In genomic region chr1:153191237-153191942, GRCm38 (mm10) we compare ENCODE assay signal across 10 mouse cellular contexts. TPM values are rescaled to one million over a fixed set of nuclear protein-coding genes. Genes with fewer than 3 reads are reported as not detected.
DNase-seq lines count a peak whose midpoint lies in the region; ATAC-seq and TF ChIP-seq lines count a peak whose summit lies in the region.
"Had no signal": no experiment of that assay in that cellular context is flagged by ENCODE, and none has a peak within 500 bp of the region (broad histone marks: within the 10 kb centered on the region; RNA-seq: fewer than 3 reads in every experiment).

No protein-coding gene starts in this region.

- TF ChIP-seq POLR2A in kidney, adult 2 months (IDR thresholded peaks at IDR 0.05; ENCODE audit: low read depth, low read length): no peak

- H3K9me3 ChIP-seq in heart, embryonic 10.5 days: no peaks in the 10 kb centered on the region
- H3K9me3 ChIP-seq in forebrain, embryonic 13.5 days (replicated peaks): no peaks in the 10 kb centered on the region
- H3K9me3 ChIP-seq in neural tube, embryonic 12.5 days: no peaks in the 10 kb centered on the region

- H3K9ac ChIP-seq in forebrain, embryonic 13.5 days: no peak overlapping the region
- H3K9ac ChIP-seq in neural tube, embryonic 12.5 days: no peak overlapping the region

- TF ChIP-seq CTCF in kidney, adult 2 months (conservative IDR thresholded peaks at IDR 0.05; ENCODE audit: insufficient read depth, insufficient read length, low read depth, low read length): no peak

- WGBS in heart, embryonic 10.5 days: 60% methylated on average over 15 of the region's 15 CpGs
- 41% methylated on average over 15 of the region's 15 CpGs for WGBS in forebrain, embryonic 13.5 days
- WGBS in kidney, adult 2 months: 27% methylated on average over 15 of the region's 15 CpGs
- WGBS in neural tube, embryonic 12.5 days: 39% methylated on average over 15 of the region's 15 CpGs

- H3K27ac ChIP-seq in heart, embryonic 10.5 days: peak overlapping the region; percentile 82
- no peak overlapping the region for H3K27ac ChIP-seq in forebrain, embryonic 13.5 days
- peak overlapping the region; percentile 59; the same call in 1 of the 2 replicates for H3K27ac ChIP-seq in kidney, adult 2 months (ENCODE audit: insufficient read depth, low read depth, low read length)
- H3K27ac ChIP-seq in neural tube, embryonic 12.5 days: no peak overlapping the region

- no peak overlapping the region for H3K4me3 ChIP-seq in heart, embryonic 10.5 days
- H3K4me3 ChIP-seq in forebrain, embryonic 13.5 days: no peak overlapping the region
- H3K4me3 ChIP-seq in kidney, adult 2 months (ENCODE audit: insufficient read depth, low read depth, low read length): no peak overlapping the region
- H3K4me3 ChIP-seq in neural tube, embryonic 12.5 days: no peak overlapping the region

- peaks cover 4% of the 10 kb centered on the region for H3K27me3 ChIP-seq in heart, embryonic 10.5 days (ENCODE audit: insufficient read depth, poor library complexity, severe bottlenecking)
- peaks cover 22% of the 10 kb centered on the region for H3K27me3 ChIP-seq in forebrain, embryonic 13.5 days
- no peaks in the 10 kb centered on the region for H3K27me3 ChIP-seq in kidney, adult 2 months (replicated peaks; ENCODE audit: control insufficient read depth, insufficient read depth, low read length)
- H3K27me3 ChIP-seq in neural tube, embryonic 12.5 days (replicated peaks): peaks cover 10% of the 10 kb centered on the region

- no peaks in the 10 kb centered on the region for H3K36me3 ChIP-seq in heart, embryonic 10.5 days
- H3K36me3 ChIP-seq in forebrain, embryonic 13.5 days (ENCODE audit: poor library complexity, severe bottlenecking): no peaks in the 10 kb centered on the region
- H3K36me3 ChIP-seq in kidney, adult 2 months (ENCODE audit: control insufficient read depth, insufficient read depth, low read length): no peaks in the 10 kb centered on the region
- H3K36me3 ChIP-seq in neural tube, embryonic 12.5 days: no peaks in the 10 kb centered on the region

- peak; percentile 57 for ATAC-seq in forebrain, embryonic 13.5 days
- ATAC-seq in neural tube, embryonic 12.5 days (ENCODE audit: low FRiP score, low read depth): peak; percentile 33; the same call in 1 of the 2 replicates
- ATAC-seq: CD4-positive, CD25-positive, alpha-beta regulatory T cell, adult 4 months had no signal

- H3K4me2 ChIP-seq in forebrain, embryonic 13.5 days: peak overlapping the region; percentile 12; the same call in 1 of the 2 replicates
- peak overlapping the region; percentile 27; the same call in 1 of the 2 replicates for H3K4me2 ChIP-seq in neural tube, embryonic 12.5 days (replicated peaks)

- DNase-seq in heart, embryonic 10.5 days (ENCODE audit: low spot score): peak; percentile 73
- no peak for DNase-seq in heart, postnatal 4 days
- DNase-seq in kidney, adult 2 months: peak; percentile 65
- no peak for DNase-seq in natural killer cell, adult 2 months (ENCODE audit: low spot score in 2 of 2)
- DNase-seq in retina, postnatal 1 day: no peak
- DNase-seq in layer of hippocampus, adult 9-11 months: no peak

- peaks cover 36% of the 10 kb centered on the region; the same call in 1 of the 2 replicates for H3K4me1 ChIP-seq in heart, embryonic 10.5 days
- peaks cover 19% of the 10 kb centered on the region for H3K4me1 ChIP-seq in forebrain, embryonic 13.5 days
- H3K4me1 ChIP-seq in kidney, adult 2 months (ENCODE audit: control insufficient read depth, insufficient read depth, low read length): peaks cover 2% of the 10 kb centered on the region; the same call in 1 of the 2 replicates
- peaks cover 14% of the 10 kb centered on the region; the same call in 1 of the 2 replicates for H3K4me1 ChIP-seq in neural tube, embryonic 12.5 days

RNA-seq across cellular contexts. Expression of gene Lamc2, which starts 5.1 kb away (rescaled TPM):
- polyA plus RNA-seq in heart, embryonic 10.5 days (2016; fragmentation: Nextera tagmentation; extraction: Ambion mirVana): 4.9 and 5.6 TPM in 2 replicates
- total RNA-seq in heart, postnatal 4 days (2021): 10 to 100 TPM; 14.6 to 20.4 TPM
- polyA plus RNA-seq in forebrain, embryonic 13.5 days (2015; fragmentation: Nextera tagmentation; extraction: Ambion mirVana): 0.14 and 0.67 TPM in 2 replicates
- polyA plus RNA-seq in kidney, adult 2 months (2012; rRNA removed): 7.0 TPM in 2 replicates
- 0.53 and 0.74 TPM in 2 replicates for polyA plus RNA-seq in neural tube, embryonic 12.5 days (2016; fragmentation: Nextera tagmentation; extraction: Ambion mirVana)
- total RNA-seq: granulocyte monocyte progenitor cell, adult 5-6 weeks had no signal

Comparison
In these comparisons a context has a peak if more than half of its experiments do, and no peak if none do; other contexts are left out.
1. DNase-seq: peak in heart, embryonic 10.5 days (single experiment) and kidney, adult 2 months (single experiment); none in heart, postnatal 4 days (single experiment), natural killer cell, adult 2 months (0 of 2), retina, postnatal 1 day (single experiment) and layer of hippocampus, adult 9-11 months (single experiment).
2. H3K27ac ChIP-seq: peak in heart, embryonic 10.5 days (single experiment) and kidney, adult 2 months (single experiment); none in forebrain, embryonic 13.5 days (single experiment) and neural tube, embryonic 12.5 days (single experiment).